Mouse (Mus musculus) forebrain, embryonic 12.5 days (tissue): ENCODE results near the gene Vim. TPM values are rescaled to one million over a fixed set of nuclear protein-coding genes. Genes with fewer than 3 reads are reported as not detected.

Experiments used
- ATAC-seq: fragments of 200-750 bp; cut with Nextera tagmentation; 2 replicates; pipeline ENCODE4 v1.8.0; 2017; ENCODE audit warnings: moderate TSS enrichment; ENCODE audit not compliant: low FRiP score
- H3K27ac ChIP-seq: fragments of 300-500 bp; sonication (generic); 2 replicates; pipeline ENCODE4 v1.5.1; 2016; ENCODE audit warnings: mild to moderate bottlenecking
- H3K27me3 ChIP-seq: fragments of 300-500 bp; sonication (generic); 2 replicates; pipeline ENCODE4 v1.6.1; 2016; ENCODE audit warnings: mild to moderate bottlenecking
- H3K36me3 ChIP-seq: fragments of 300-500 bp; sonication (generic); replicated peaks from 2 replicates; pipeline ENCODE4 v1.6.1; 2016; ENCODE audit warnings: mild to moderate bottlenecking
- H3K4me1 ChIP-seq: fragments of 300-500 bp; sonication (generic); 2 replicates; pipeline ENCODE4 v1.6.1; 2016
- H3K4me2 ChIP-seq: fragments of 300-500 bp; sonication (generic); 2 replicates; pipeline ENCODE4 v1.6.1; 2016; ENCODE audit warnings: mild to moderate bottlenecking, moderate library complexity
- H3K4me3 ChIP-seq: fragments of 300-500 bp; sonication (generic); replicated peaks from 2 replicates; pipeline ENCODE4 v1.5.1; 2016; ENCODE audit warnings: mild to moderate bottlenecking
- H3K9ac ChIP-seq: fragments of 300-500 bp; sonication (generic); 2 replicates; pipeline ENCODE4 v1.6.1; 2016; ENCODE audit warnings: mild to moderate bottlenecking
- H3K9me3 ChIP-seq: fragments of 300-500 bp; sonication (generic); 2 replicates; pipeline ENCODE4 v1.6.1; 2016
- WGBS: fragments of 180-500 bp; shearing (Covaris S2); methylation state at CpG from one replicate; pipeline ENCODE4 v1.1.7; 2016; 5-methylcytosine and 5-hydroxymethylcytosine counted together
- polyA plus RNA-seq: library from polyadenylated mRNA; unstranded; fragments of >200 nt; fragmentation: Nextera tagmentation; extraction: Ambion mirVana; gene quantifications from 2 replicates; pipeline ENCODE4 v1.2.1, GENCODE M21; 2016

The Vim gene
- polyA plus RNA-seq, 1 experiment from 2014 or later = 1,103 TPM

- WGBS = under 1% methylated on average over 39 of the region's 39 CpGs
- peak within 1 kb of the TSS; percentile 65 for H3K9ac ChIP-seq
- no peaks in the 10 kb centered on the region for H3K36me3 ChIP-seq
- H3K4me1 ChIP-seq = peaks cover 18% of the 10 kb centered on the region
- no peaks in the 10 kb centered on the region for H3K9me3 ChIP-seq
- H3K4me2 ChIP-seq = peak within 1 kb of the TSS; percentile 58
- H3K27me3 ChIP-seq = no peaks in the 10 kb centered on the region
- peak within 1 kb of the TSS; percentile 49 for H3K4me3 ChIP-seq
- ATAC-seq = peak; percentile 99
- peak within 1 kb of the TSS; percentile 93 for H3K27ac ChIP-seq
Observed at GRCm38 (mm10) chr2:13544193-13544824, 29.4 kb upstream of the Vim start, which contains the start of gene Trdmt1. TSS of gene Trdmt1 (minus strand) at chr2:13544668.

- no peak overlapping the region for H3K9ac ChIP-seq
- H3K9me3 ChIP-seq = no peaks in the 10 kb centered on the region
- H3K4me1 ChIP-seq = peaks cover 14% of the 10 kb centered on the region
- no peak overlapping the region for H3K4me3 ChIP-seq
- 70% methylated on average over 3 of the region's 3 CpGs for WGBS
- no peaks in the 10 kb centered on the region for H3K27me3 ChIP-seq
- no peaks in the 10 kb centered on the region for H3K36me3 ChIP-seq
- no peak overlapping the region for H3K27ac ChIP-seq
- H3K4me2 ChIP-seq = no peak overlapping the region
- no peak for ATAC-seq
Observed at GRCm38 (mm10) chr2:13548749-13549148, 25.0 kb upstream of the Vim start.

- Histone ChIP-seq H3K4me1 (peaks cover 4% of the 10 kb centered on the region; the same call in 1 of the 2 replicates), H3K4me3 (no peak overlapping the region), H3K4me2 (no peak overlapping the region), H3K9me3 (no peaks in the 10 kb centered on the region), H3K9ac (no peak overlapping the region), H3K27ac (no peak overlapping the region), H3K27me3 (no peaks in the 10 kb centered on the region), H3K36me3 (no peaks in the 10 kb centered on the region)
- 40% methylated on average over 2 of the region's 2 CpGs for WGBS
- ATAC-seq = no peak
Observed at GRCm38 (mm10) chr2:13553966-13554365, 19.8 kb upstream of the Vim start.

- no peak for ATAC-seq
- Histone ChIP-seq H3K27ac (no peak overlapping the region), H3K4me2 (no peak overlapping the region), H3K36me3 (no peaks in the 10 kb centered on the region), H3K4me3 (no peak overlapping the region), H3K9ac (no peak overlapping the region), H3K9me3 (no peaks in the 10 kb centered on the region), H3K27me3 (no peaks in the 10 kb centered on the region), H3K4me1 (peaks cover 4% of the 10 kb centered on the region; the same call in 1 of the 2 replicates)
Observed at GRCm38 (mm10) chr2:13556239-13556638, 17.5 kb upstream of the Vim start.

GRCm38 (mm10) chr2:13557145-13558030, 16.3 kb upstream of the Vim start:
- no peak for ATAC-seq
- WGBS = 83% methylated on average over 9 of the region's 9 CpGs
- no peaks in the 10 kb centered on the region for H3K36me3 ChIP-seq

GRCm38 (mm10) chr2:13558607-13559262, 15.0 kb upstream of the Vim start:
- Histone ChIP-seq H3K27me3 (no peaks in the 10 kb centered on the region), H3K27ac (no peak overlapping the region)
- WGBS = 55% methylated on average over 5 of the region's 5 CpGs

More at GRCm38 (mm10) chr2:13557145-13558030, 16.3 kb upstream of the Vim start:
- H3K27ac ChIP-seq = no peak overlapping the region
- no peak overlapping the region for H3K4me3 ChIP-seq
- no peaks in the 10 kb centered on the region for H3K27me3 ChIP-seq
- no peak overlapping the region for H3K4me2 ChIP-seq
- H3K9me3 ChIP-seq = no peaks in the 10 kb centered on the region
- no peak overlapping the region for H3K9ac ChIP-seq
- H3K4me1 ChIP-seq = peaks cover 4% of the 10 kb centered on the region; the same call in 1 of the 2 replicates

GRCm38 (mm10) chr2:13559303-13559702, 14.4 kb upstream of the Vim start:
- Histone ChIP-seq H3K9me3 (no peaks in the 10 kb centered on the region), H3K9ac (no peak overlapping the region), H3K36me3 (no peaks in the 10 kb centered on the region), H3K4me3 (no peak overlapping the region), H3K4me2 (no peak overlapping the region), H3K4me1 (peaks cover 4% of the 10 kb centered on the region; the same call in 1 of the 2 replicates), H3K27ac (no peak overlapping the region), H3K27me3 (no peaks in the 10 kb centered on the region)
- ATAC-seq = no peak
- 93% methylated on average over 5 of the region's 5 CpGs for WGBS

More at GRCm38 (mm10) chr2:13558607-13559262, 15.0 kb upstream of the Vim start:
- ATAC-seq = no peak
- Histone ChIP-seq H3K4me3 (no peak overlapping the region), H3K9ac (no peak overlapping the region), H3K4me2 (no peak overlapping the region), H3K4me1 (peaks cover 4% of the 10 kb centered on the region; the same call in 1 of the 2 replicates), H3K9me3 (no peaks in the 10 kb centered on the region), H3K36me3 (no peaks in the 10 kb centered on the region)

GRCm38 (mm10) chr2:13559729-13560128, 14.0 kb upstream of the Vim start:
- no peaks in the 10 kb centered on the region for H3K9me3 ChIP-seq
- H3K27me3 ChIP-seq = no peaks in the 10 kb centered on the region
- 83% methylated on average over 5 of the region's 5 CpGs for WGBS
- H3K4me3 ChIP-seq = no peak overlapping the region
- H3K4me1 ChIP-seq = peaks cover 4% of the 10 kb centered on the region; the same call in 1 of the 2 replicates
- no peak for ATAC-seq
- H3K27ac ChIP-seq = no peak overlapping the region
- H3K9ac ChIP-seq = no peak overlapping the region
- H3K4me2 ChIP-seq = no peak overlapping the region
- H3K36me3 ChIP-seq = no peaks in the 10 kb centered on the region

- H3K36me3 ChIP-seq = no peaks in the 10 kb centered on the region
- ATAC-seq = no peak
- no peaks in the 10 kb centered on the region for H3K27me3 ChIP-seq
- H3K9me3 ChIP-seq = no peaks in the 10 kb centered on the region
- H3K9ac ChIP-seq = no peak overlapping the region
- H3K4me1 ChIP-seq = peaks cover 4% of the 10 kb centered on the region; the same call in 1 of the 2 replicates
- 87% methylated on average over 2 of the region's 2 CpGs for WGBS
- H3K27ac ChIP-seq = no peak overlapping the region
- H3K4me3 ChIP-seq = no peak overlapping the region
- H3K4me2 ChIP-seq = no peak overlapping the region
Observed at GRCm38 (mm10) chr2:13560396-13560795, 13.3 kb upstream of the Vim start.

- Histone ChIP-seq H3K4me3 (no peak overlapping the region), H3K9me3 (no peaks in the 10 kb centered on the region), H3K27me3 (no peaks in the 10 kb centered on the region), H3K36me3 (no peaks in the 10 kb centered on the region), H3K27ac (no peak overlapping the region), H3K4me1 (peaks cover 21% of the 10 kb centered on the region), H3K9ac (no peak overlapping the region), H3K4me2 (no peak overlapping the region)
- ATAC-seq = no peak
- 85% methylated on average over 2 of the region's 2 CpGs for WGBS
Observed at GRCm38 (mm10) chr2:13570122-13570521, 3.6 kb upstream of the Vim start.

- H3K27me3 ChIP-seq = no peaks in the 10 kb centered on the region
- H3K4me2 ChIP-seq = peak overlapping the region; percentile 70
- H3K9ac ChIP-seq = no peak overlapping the region
- peaks cover 33% of the 10 kb centered on the region for H3K4me1 ChIP-seq
- 2% methylated on average over 4 of the region's 4 CpGs for WGBS
- H3K9me3 ChIP-seq = no peaks in the 10 kb centered on the region
- ATAC-seq = peak; percentile 5; the same call in 1 of the 2 replicates
- peak overlapping the region; percentile 98 for H3K27ac ChIP-seq
- H3K4me3 ChIP-seq = no peak overlapping the region
- H3K36me3 ChIP-seq = peaks cover 7% of the 10 kb centered on the region; the same call in 1 of the 2 replicates
Observed at GRCm38 (mm10) chr2:13572101-13572553, 1.6 kb upstream of the Vim start.
